Mouse (Mus musculus) limb, embryonic 12.5 days (tissue): Measurements from ENCODE around the gene Rbp2. TPM values are rescaled to one million over a fixed set of nuclear protein-coding genes. Genes with fewer than 3 reads are reported as not detected.

Source experiments
- ATAC-seq: fragments of 200-750 bp; cut with Nextera tagmentation; 2 replicates; pipeline ENCODE4 v1.8.0; 2017; ENCODE audit warnings: low read depth, moderate TSS enrichment; ENCODE audit not compliant: insufficient number of reproducible peaks, insufficient read depth, low FRiP score, low TSS enrichment
- H3K27ac ChIP-seq: fragments of 300-500 bp; sonication (generic); 2 replicates; pipeline ENCODE4 v1.5.1; 2016; ENCODE audit warnings: mild to moderate bottlenecking, moderate library complexity
- H3K27me3 ChIP-seq: fragments of 300-500 bp; sonication (generic); 2 replicates; pipeline ENCODE4 v1.6.1; 2016; ENCODE audit warnings: mild to moderate bottlenecking, moderate library complexity
- H3K36me3 ChIP-seq: fragments of 300-500 bp; sonication (generic); 2 replicates; pipeline ENCODE4 v1.6.1; 2016; ENCODE audit warnings: mild to moderate bottlenecking, moderate library complexity
- H3K4me1 ChIP-seq: fragments of 300-500 bp; sonication (generic); replicated peaks from 2 replicates; pipeline ENCODE4 v1.6.1; 2016
- H3K4me2 ChIP-seq: fragments of 300-500 bp; sonication (generic); 2 replicates; pipeline ENCODE4 v1.6.1; 2016; ENCODE audit warnings: mild to moderate bottlenecking, moderate library complexity
- H3K4me3 ChIP-seq: fragments of 300-500 bp; sonication (generic); replicated peaks from 2 replicates; pipeline ENCODE4 v1.5.1; 2016; ENCODE audit warnings: mild to moderate bottlenecking
- H3K9ac ChIP-seq: fragments of 300-500 bp; sonication (generic); replicated peaks from 2 replicates; pipeline ENCODE4 v1.6.1; 2016; ENCODE audit warnings: mild to moderate bottlenecking, moderate library complexity
- H3K9me3 ChIP-seq: fragments of 300-500 bp; sonication (generic); 2 replicates; pipeline ENCODE4 v1.6.1; 2016; ENCODE audit warnings: mild to moderate bottlenecking, moderate library complexity
- WGBS: fragments of 180-500 bp; shearing (Covaris S2); methylation state at CpG from one replicate; pipeline ENCODE4 v1.1.7; 2016; 5-methylcytosine and 5-hydroxymethylcytosine counted together
- polyA plus RNA-seq: library from polyadenylated mRNA; unstranded; fragments of >200 nt; fragmentation: Nextera tagmentation; extraction: Ambion mirVana; gene quantifications from 2 replicates; pipeline ENCODE4 v1.2.1, GENCODE M21; 2016

Rbp2 gene
- polyA plus RNA-seq, 1 experiment from 2014 or later: not detected

DNA sequence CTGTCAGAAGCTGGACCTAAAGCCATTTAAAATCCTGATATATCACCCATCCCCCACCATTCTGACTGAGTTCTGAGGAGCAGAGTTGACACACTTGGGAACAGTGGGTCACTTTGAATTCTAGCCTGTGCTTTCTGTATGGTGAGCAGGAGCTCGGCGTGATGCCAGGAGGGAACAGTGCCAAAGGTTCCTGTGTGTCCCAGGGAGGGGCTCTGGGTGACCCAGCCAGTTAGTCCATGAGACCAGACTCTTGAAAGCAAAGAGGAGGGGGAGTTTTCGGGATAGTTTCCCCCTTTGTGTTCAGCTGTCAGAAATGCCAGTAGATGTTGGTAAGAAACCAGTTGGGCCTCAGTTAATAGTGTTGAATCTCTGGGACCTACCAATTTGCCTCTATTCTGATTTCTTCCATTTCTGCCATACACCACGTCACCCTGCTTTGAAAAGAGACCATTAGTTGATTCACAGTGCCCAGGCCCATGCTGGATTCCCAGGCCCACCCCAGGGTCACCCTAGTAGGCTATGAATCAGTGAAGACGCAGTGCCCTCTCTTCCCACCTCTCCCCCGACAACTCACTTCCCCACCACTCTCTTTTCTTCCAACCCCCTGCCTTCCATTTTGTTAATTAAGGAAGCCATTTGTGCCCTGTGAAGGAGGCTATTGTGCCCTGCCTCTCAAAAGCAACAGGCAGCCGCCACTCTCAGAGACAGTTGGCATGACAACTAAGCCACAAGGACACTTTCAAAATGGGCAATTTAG lies 39.0 kb downstream of the Rbp2 start:
- H3K27me3 ChIP-seq: no peaks in the 10 kb centered on the region
- WGBS: 61% methylated on average over 7 of the region's 7 CpGs
- H3K9ac ChIP-seq: no peak overlapping the region
- no peaks in the 10 kb centered on the region for H3K9me3 ChIP-seq
- no peaks in the 10 kb centered on the region for H3K4me1 ChIP-seq
- no peak for ATAC-seq
- no peaks in the 10 kb centered on the region for H3K36me3 ChIP-seq
- no peak overlapping the region for H3K4me2 ChIP-seq
- no peak overlapping the region for H3K27ac ChIP-seq
- no peak overlapping the region for H3K4me3 ChIP-seq

- Histone ChIP-seq H3K27me3 (no peaks in the 10 kb centered on the region), H3K4me1 (no peaks in the 10 kb centered on the region), H3K36me3 (no peaks in the 10 kb centered on the region), H3K9ac (no peak overlapping the region), H3K27ac (no peak overlapping the region), H3K4me2 (no peak overlapping the region), H3K9me3 (no peaks in the 10 kb centered on the region), H3K4me3 (no peak overlapping the region)
- WGBS: 55% methylated on average over 7 of the region's 7 CpGs
- no peak for ATAC-seq
Measured at GRCm38 (mm10) chr9:98525543-98525924, 39.6 kb downstream of the Rbp2 start.

- no peak overlapping the region for H3K4me2 ChIP-seq
- no peak for ATAC-seq
- no peak overlapping the region for H3K27ac ChIP-seq
- no peaks in the 10 kb centered on the region for H3K27me3 ChIP-seq
- H3K9me3 ChIP-seq: no peaks in the 10 kb centered on the region
- no peaks in the 10 kb centered on the region for H3K4me1 ChIP-seq
- no peak overlapping the region for H3K9ac ChIP-seq
- 76% methylated on average over 7 of the region's 7 CpGs for WGBS
- H3K4me3 ChIP-seq: no peak overlapping the region
- H3K36me3 ChIP-seq: no peaks in the 10 kb centered on the region
Measured at GRCm38 (mm10) chr9:98527226-98527625, 41.3 kb downstream of the Rbp2 start.

GRCm38 (mm10) chr9:98529776-98530175 lies 43.9 kb downstream of the Rbp2 start:
- WGBS: 66% methylated on average over 4 of the region's 4 CpGs
- no peaks in the 10 kb centered on the region for H3K4me1 ChIP-seq
- no peaks in the 10 kb centered on the region for H3K36me3 ChIP-seq
- no peaks in the 10 kb centered on the region for H3K9me3 ChIP-seq
- H3K4me2 ChIP-seq: no peak overlapping the region
- H3K4me3 ChIP-seq: no peak overlapping the region
- no peak overlapping the region for H3K9ac ChIP-seq
- ATAC-seq: no peak
- H3K27me3 ChIP-seq: no peaks in the 10 kb centered on the region
- no peak overlapping the region for H3K27ac ChIP-seq

GRCm38 (mm10) chr9:98530999-98531398 lies 45.1 kb downstream of the Rbp2 start:
- H3K9ac ChIP-seq: no peak overlapping the region
- no peak overlapping the region for H3K27ac ChIP-seq
- H3K36me3 ChIP-seq: no peaks in the 10 kb centered on the region
- no peaks in the 10 kb centered on the region for H3K4me1 ChIP-seq
- no peaks in the 10 kb centered on the region for H3K9me3 ChIP-seq
- no peak overlapping the region for H3K4me2 ChIP-seq
- no peak for ATAC-seq
- no peaks in the 10 kb centered on the region for H3K27me3 ChIP-seq
- 34% methylated on average over 2 of the region's 2 CpGs for WGBS
- H3K4me3 ChIP-seq: no peak overlapping the region

- WGBS: 74% methylated on average over 4 of the region's 4 CpGs
Measured at GRCm38 (mm10) chr9:98534675-98535280, 48.9 kb downstream of the Rbp2 start.

GRCm38 (mm10) chr9:98535763-98536162 lies 49.8 kb downstream of the Rbp2 start:
- no peak overlapping the region for H3K27ac ChIP-seq
- no peak overlapping the region for H3K4me3 ChIP-seq
- no peak for ATAC-seq
- H3K4me1 ChIP-seq: no peaks in the 10 kb centered on the region
- no peaks in the 10 kb centered on the region for H3K36me3 ChIP-seq
- no peak overlapping the region for H3K4me2 ChIP-seq
- H3K27me3 ChIP-seq: peaks cover 8% of the 10 kb centered on the region; the same call in 1 of the 2 replicates
- H3K9me3 ChIP-seq: no peaks in the 10 kb centered on the region
- H3K9ac ChIP-seq: no peak overlapping the region

More at GRCm38 (mm10) chr9:98534675-98535280, 48.9 kb downstream of the Rbp2 start:
- Histone ChIP-seq H3K27ac (no peak overlapping the region), H3K4me2 (no peak overlapping the region), H3K9ac (no peak overlapping the region), H3K36me3 (no peaks in the 10 kb centered on the region), H3K27me3 (0 out of 2 replicates have a peak, but pooled peaks cover 3% of the 10 kb centered on the region), H3K4me1 (no peaks in the 10 kb centered on the region), H3K9me3 (no peaks in the 10 kb centered on the region), H3K4me3 (no peak overlapping the region)
- ATAC-seq: no peak

DNA sequence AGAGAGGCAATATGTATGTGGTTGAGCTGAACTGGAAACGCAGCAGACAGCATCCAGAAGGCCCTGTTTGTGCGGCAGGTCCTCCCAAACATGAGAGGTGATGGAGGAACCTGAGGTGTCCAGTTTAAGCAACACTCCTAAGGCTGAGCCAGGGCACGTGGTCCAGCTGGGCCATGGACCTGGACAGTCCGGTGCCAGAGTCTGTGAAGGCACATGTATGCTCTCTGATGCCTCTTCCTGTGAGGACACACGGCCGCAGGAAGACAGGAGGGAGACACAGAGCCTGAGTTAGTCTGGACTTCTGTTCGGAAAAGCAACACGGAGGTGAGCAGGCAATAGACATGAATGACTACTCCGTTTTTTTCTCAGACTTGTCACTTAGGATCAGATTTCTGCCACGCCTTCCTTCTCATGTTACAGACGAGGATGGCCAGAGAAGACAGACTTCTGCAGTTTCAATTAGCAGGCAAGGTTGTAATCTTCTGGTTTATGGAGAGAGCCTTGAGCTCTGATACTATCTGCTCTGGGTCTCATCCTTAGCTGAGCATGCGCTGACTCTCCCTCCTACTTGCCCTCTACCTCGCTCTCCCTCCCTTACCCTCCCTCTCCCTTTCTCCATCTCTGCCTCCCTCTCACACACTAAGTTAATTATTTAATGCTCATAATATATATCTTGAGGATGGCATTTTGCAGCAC lies 52.2 kb downstream of the Rbp2 start:
- peak; percentile 66; the same call in 1 of the 2 replicates for ATAC-seq
- H3K4me1 ChIP-seq: no peaks in the 10 kb centered on the region
- H3K9me3 ChIP-seq: no peaks in the 10 kb centered on the region
- H3K9ac ChIP-seq: 0 out of 2 replicates have a peak overlapping the region, but pooled peaks have one; percentile 2
- H3K27me3 ChIP-seq: peaks cover 8% of the 10 kb centered on the region; the same call in 1 of the 2 replicates
- no peak overlapping the region for H3K27ac ChIP-seq
- H3K4me3 ChIP-seq: no peak overlapping the region
- no peaks in the 10 kb centered on the region for H3K36me3 ChIP-seq
- H3K4me2 ChIP-seq: peak overlapping the region; percentile 37
- WGBS: 31% methylated on average over 13 of the region's 13 CpGs

DNA sequence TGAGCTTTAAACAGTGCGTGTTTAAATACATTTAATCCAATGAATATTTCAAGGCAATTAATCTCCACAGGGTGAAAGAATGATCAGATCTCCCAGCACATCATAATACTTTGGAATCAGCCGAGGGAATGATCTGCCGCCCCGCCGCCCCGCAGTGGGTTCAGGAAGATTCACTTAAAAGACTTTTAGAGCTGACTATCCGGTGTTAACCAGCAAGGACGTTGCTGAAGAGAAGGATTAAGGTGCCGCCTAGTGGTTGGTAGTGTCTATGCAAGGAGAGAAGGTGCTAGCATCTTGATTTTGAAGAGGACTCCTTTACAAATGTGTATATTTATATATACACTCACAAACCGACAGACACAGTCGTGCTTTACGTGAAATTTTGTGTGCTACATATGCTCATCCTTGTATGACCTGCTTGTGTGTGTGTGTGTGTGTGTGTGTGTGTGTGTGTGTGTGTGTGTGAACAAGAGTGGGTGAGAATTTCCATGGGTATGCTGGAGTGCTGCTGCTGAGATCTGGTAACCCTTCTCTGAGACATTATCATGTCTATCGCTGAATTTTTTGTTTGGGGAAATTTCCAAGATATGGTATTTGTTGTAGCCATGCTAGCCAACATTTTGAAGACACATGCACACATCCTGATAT lies 52.9 kb downstream of the Rbp2 start:
- Histone ChIP-seq H3K36me3 (no peaks in the 10 kb centered on the region), H3K9ac (no peak overlapping the region), H3K4me1 (no peaks in the 10 kb centered on the region), H3K4me2 (peak overlapping the region; percentile 37), H3K27me3 (peaks cover 8% of the 10 kb centered on the region; the same call in 1 of the 2 replicates), H3K27ac (no peak overlapping the region), H3K9me3 (no peaks in the 10 kb centered on the region), H3K4me3 (no peak overlapping the region)
- WGBS: 5% methylated on average over 13 of the region's 13 CpGs
- no peak for ATAC-seq

GRCm38 (mm10) chr9:98544042-98544441 lies 58.1 kb downstream of the Rbp2 start:
- H3K4me1 ChIP-seq: no peaks in the 10 kb centered on the region
- H3K36me3 ChIP-seq: no peaks in the 10 kb centered on the region
- H3K9ac ChIP-seq: no peak overlapping the region
- H3K27ac ChIP-seq: no peak overlapping the region
- no peaks in the 10 kb centered on the region for H3K9me3 ChIP-seq
- no peak overlapping the region for H3K4me3 ChIP-seq
- H3K27me3 ChIP-seq: peaks cover 8% of the 10 kb centered on the region; the same call in 1 of the 2 replicates
- WGBS: 79% methylated on average over 3 of the region's 3 CpGs
- H3K4me2 ChIP-seq: no peak overlapping the region
- no peak for ATAC-seq
